Mouse (Mus musculus) liver, embryonic 12.5 days (tissue): ENCODE data around the gene Gm21887. TPM values are rescaled to one million over a fixed set of nuclear protein-coding genes. Genes with fewer than 3 reads are reported as not detected.
"Not testable (repeated sequence)": the region's sequence is repeated elsewhere in the genome, so short reads cannot be mapped to it uniquely, and the experiment has no call there.

Experiments
- ATAC-seq: fragments of 200-750 bp; cut with Nextera tagmentation; 2 replicates; pipeline ENCODE4 v1.8.0; 2017; ENCODE audit warnings: moderate number of reproducible peaks, mild to moderate bottlenecking, moderate library complexity
- H3K27ac ChIP-seq: fragments of 300-500 bp; sonication (generic); 2 replicates; pipeline ENCODE4 v1.5.1; 2016; ENCODE audit warnings: mild to moderate bottlenecking
- H3K27me3 ChIP-seq: fragments of 300-500 bp; sonication (generic); replicated peaks from 2 replicates; pipeline ENCODE4 v1.6.1; 2016; ENCODE audit warnings: mild to moderate bottlenecking, moderate library complexity
- H3K36me3 ChIP-seq: fragments of 300-500 bp; sonication (generic); 2 replicates; pipeline ENCODE4 v1.6.1; 2016; ENCODE audit warnings: mild to moderate bottlenecking, moderate library complexity
- H3K4me1 ChIP-seq: fragments of 300-500 bp; sonication (generic); 2 replicates; pipeline ENCODE4 v1.6.1; 2016
- H3K4me2 ChIP-seq: fragments of 300-500 bp; sonication (generic); 2 replicates; pipeline ENCODE4 v1.6.1; 2016; ENCODE audit warnings: mild to moderate bottlenecking, moderate library complexity
- H3K4me3 ChIP-seq: fragments of 300-500 bp; sonication (generic); 2 replicates; pipeline ENCODE4 v1.5.1; 2016; ENCODE audit warnings: mild to moderate bottlenecking, moderate library complexity
- H3K9ac ChIP-seq: fragments of 300-500 bp; sonication (generic); 2 replicates; pipeline ENCODE4 v1.6.1; 2016; ENCODE audit warnings: mild to moderate bottlenecking, moderate library complexity
- H3K9me3 ChIP-seq: fragments of 300-500 bp; sonication (generic); replicated peaks from 2 replicates; pipeline ENCODE4 v1.6.1; 2016; ENCODE audit warnings: mild to moderate bottlenecking, moderate library complexity
- WGBS: fragments of 180-500 bp; shearing (Covaris S2); methylation state at CpG from one replicate; pipeline ENCODE4 v1.1.7; 2016; ENCODE audit not compliant: insufficient replicate concordance; 5-methylcytosine and 5-hydroxymethylcytosine counted together
- polyA plus RNA-seq: library from polyadenylated mRNA; unstranded; fragments of >200 nt; fragmentation: Nextera tagmentation; extraction: Ambion mirVana; gene quantifications from 2 replicates; pipeline ENCODE4 v1.2.1, GENCODE M21; 2016

The Gm21887 gene
- polyA plus RNA-seq, 1 experiment from 2014 or later: 237 TPM

DNA sequence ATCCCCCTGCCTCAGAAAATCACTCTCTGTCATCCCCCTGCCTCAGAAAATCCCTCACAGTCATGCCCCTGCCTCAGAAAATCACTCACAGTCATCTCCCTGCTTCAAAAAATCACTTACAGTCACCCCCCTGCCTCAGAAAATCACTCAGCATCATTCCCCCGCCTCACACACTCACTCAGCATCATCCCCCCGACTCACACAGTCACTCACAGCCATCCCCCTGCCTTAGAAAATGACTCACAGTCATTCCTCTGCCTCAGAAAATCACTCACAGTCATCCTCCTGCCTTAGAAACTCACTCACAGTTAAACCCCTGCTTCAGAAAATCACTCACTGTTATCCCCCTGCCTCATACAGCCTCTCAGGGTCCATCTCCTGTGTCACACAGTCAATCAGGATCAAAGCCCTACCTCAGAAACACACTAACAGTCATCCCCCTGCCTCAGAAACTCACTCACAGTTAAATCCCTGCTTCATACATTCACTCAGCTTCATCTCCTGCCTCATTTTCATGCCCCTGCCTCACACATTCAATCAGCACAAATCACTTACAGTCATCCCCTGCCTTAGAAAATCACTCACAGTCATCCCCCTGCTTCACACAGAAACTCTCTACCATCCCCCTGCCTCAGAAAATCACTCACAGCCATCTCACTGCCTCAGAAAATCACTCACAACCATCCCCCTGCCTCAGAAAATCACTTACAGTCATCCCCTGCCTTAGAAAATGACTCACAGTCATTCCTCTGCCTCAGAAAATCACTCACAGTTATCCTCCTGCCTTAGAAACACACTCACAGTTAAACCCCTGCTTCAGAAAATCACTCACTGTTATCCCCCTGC is 14.4 kb upstream of the Gm21887 start:
- not testable (repeated sequence) for H3K9ac ChIP-seq, H3K4me1 ChIP-seq, H3K36me3 ChIP-seq, H3K4me3 ChIP-seq, H3K4me2 ChIP-seq, H3K27me3 ChIP-seq, ATAC-seq, H3K9me3 ChIP-seq, H3K27ac ChIP-seq
- 13% methylated on average over 2 of the region's 2 CpGs for WGBS

DNA sequence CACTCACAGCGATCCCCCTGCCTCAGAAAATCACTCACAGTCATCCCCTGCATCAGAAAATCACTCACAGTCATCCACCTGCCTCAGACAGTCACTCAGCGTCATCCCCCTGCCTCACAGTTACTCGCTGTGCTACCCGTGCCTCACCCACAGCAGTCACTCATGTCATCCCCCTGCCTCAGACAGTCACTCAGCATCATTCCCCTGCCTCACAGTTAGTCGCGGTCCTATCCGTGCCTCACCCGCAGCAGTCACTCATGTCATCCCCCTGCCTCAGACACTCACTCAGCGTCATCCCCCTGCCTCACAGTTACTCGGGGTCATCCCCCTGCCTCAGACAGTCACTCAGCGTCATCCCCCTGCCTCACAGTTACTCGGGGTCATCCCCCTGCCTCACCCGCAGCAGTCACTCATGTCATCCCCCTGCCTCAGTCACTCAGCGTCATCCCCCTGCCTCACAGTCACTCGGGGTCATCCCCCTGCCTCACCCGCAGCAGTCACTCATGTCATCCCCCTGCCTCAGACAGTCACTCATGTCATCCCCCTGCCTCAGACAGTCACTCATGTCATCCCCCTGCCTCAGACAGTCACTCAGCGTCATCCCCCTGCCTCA is 13.4 kb upstream of the Gm21887 start:
- no CpG with 5 or more reads among the region's 17 CpGs for WGBS
- ATAC-seq, H3K4me1 ChIP-seq, H3K27me3 ChIP-seq, H3K9ac ChIP-seq, H3K9me3 ChIP-seq, H3K27ac ChIP-seq, H3K36me3 ChIP-seq, H3K4me3 ChIP-seq, H3K4me2 ChIP-seq: not testable (repeated sequence)

- H3K9me3 ChIP-seq, H3K27me3 ChIP-seq, H3K36me3 ChIP-seq, H3K4me1 ChIP-seq, H3K9ac ChIP-seq, ATAC-seq, H3K27ac ChIP-seq, H3K4me3 ChIP-seq, H3K4me2 ChIP-seq: not testable (repeated sequence)
- WGBS: no CpG with 5 or more reads among the region's 46 CpGs
These were observed 12.5 kb upstream of the Gm21887 start for GRCm38 (mm10) chrX:169996926-169997325.

GRCm38 (mm10) chrX:169997456-169997853 is 12.0 kb upstream of the Gm21887 start:
- Histone ChIP-seq H3K4me3 (peak overlapping the region; percentile 31; the same call in 1 of the 2 replicates), H3K4me2 (peak overlapping the region; percentile 67)
- not testable (repeated sequence) for H3K36me3 ChIP-seq, H3K4me1 ChIP-seq, H3K27me3 ChIP-seq, H3K9ac ChIP-seq, H3K9me3 ChIP-seq, H3K27ac ChIP-seq
- peak; percentile 5; the same call in 1 of the 2 replicates for ATAC-seq
- WGBS: 17% methylated on average over 2 of the region's 40 CpGs

DNA sequence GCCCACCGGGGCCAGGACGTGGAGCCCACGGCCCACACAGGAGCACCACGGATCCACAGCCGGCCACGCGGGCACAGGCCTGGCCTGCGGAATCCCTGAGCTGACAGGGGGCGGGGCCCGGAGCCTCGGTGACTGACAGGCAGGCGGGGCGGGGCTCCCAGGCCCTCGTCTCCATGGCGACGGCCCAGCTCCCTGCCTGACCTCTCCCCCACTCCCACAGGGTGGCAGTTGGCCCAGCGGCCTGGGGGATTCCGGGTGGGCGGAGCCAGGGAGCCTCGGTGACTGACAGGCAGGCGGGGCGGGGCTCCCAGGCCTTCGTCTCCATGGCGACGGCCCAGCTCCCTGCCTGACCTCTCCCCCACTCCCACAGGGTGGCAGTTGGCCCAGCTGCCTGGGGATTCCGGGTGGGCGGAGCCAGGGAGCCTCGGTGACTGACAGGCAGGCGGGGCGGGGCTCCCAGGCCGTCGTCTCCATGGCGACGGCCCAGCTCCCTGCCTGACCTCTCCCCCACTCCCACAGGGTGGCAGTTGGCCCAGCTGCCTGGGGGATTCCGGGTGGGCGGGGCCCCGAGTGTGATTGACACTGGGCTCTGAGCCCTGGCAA is 11.5 kb upstream of the Gm21887 start:
- not testable (repeated sequence) for H3K9ac ChIP-seq, H3K9me3 ChIP-seq, H3K36me3 ChIP-seq, H3K27me3 ChIP-seq, H3K4me1 ChIP-seq, H3K27ac ChIP-seq
- ATAC-seq: peak; percentile 89
- peak overlapping the region; percentile 31; the same call in 1 of the 2 replicates for H3K4me3 ChIP-seq
- 22% methylated on average over 7 of the region's 37 CpGs for WGBS
- peak overlapping the region; percentile 67 for H3K4me2 ChIP-seq

- not testable (repeated sequence) for ATAC-seq, H3K27me3 ChIP-seq, H3K4me1 ChIP-seq, H3K9ac ChIP-seq, H3K4me2 ChIP-seq, H3K4me3 ChIP-seq, H3K27ac ChIP-seq, H3K36me3 ChIP-seq, H3K9me3 ChIP-seq
- 16% methylated on average over 2 of the region's 4 CpGs for WGBS
These were observed 10.8 kb upstream of the Gm21887 start for GRCm38 (mm10) chrX:169998559-169999219.

GRCm38 (mm10) chrX:169999226-169999883 is 10.1 kb upstream of the Gm21887 start:
- not testable (repeated sequence) for H3K4me2 ChIP-seq, H3K27ac ChIP-seq, H3K9me3 ChIP-seq, H3K9ac ChIP-seq, H3K4me3 ChIP-seq, ATAC-seq, H3K4me1 ChIP-seq, H3K36me3 ChIP-seq, H3K27me3 ChIP-seq
- WGBS: 32% methylated on average over 6 of the region's 11 CpGs

GRCm38 (mm10) chrX:169999912-170000641 is 9.4 kb upstream of the Gm21887 start:
- H3K27ac ChIP-seq, ATAC-seq, H3K4me1 ChIP-seq, H3K4me3 ChIP-seq, H3K27me3 ChIP-seq, H3K9ac ChIP-seq, H3K36me3 ChIP-seq, H3K9me3 ChIP-seq, H3K4me2 ChIP-seq: not testable (repeated sequence)
- 0% methylated on average over 2 of the region's 3 CpGs for WGBS

- H3K9me3 ChIP-seq, ATAC-seq, H3K4me1 ChIP-seq, H3K27ac ChIP-seq, H3K4me3 ChIP-seq, H3K9ac ChIP-seq, H3K4me2 ChIP-seq, H3K27me3 ChIP-seq, H3K36me3 ChIP-seq: not testable (repeated sequence)
- 41% methylated on average over 6 of the region's 6 CpGs for WGBS
These were observed 8.6 kb upstream of the Gm21887 start for GRCm38 (mm10) chrX:170000642-170001387.

- WGBS: no CpG with 5 or more reads among the region's 12 CpGs
- ATAC-seq, H3K36me3 ChIP-seq, H3K4me1 ChIP-seq, H3K27ac ChIP-seq, H3K4me2 ChIP-seq, H3K9ac ChIP-seq, H3K9me3 ChIP-seq, H3K27me3 ChIP-seq, H3K4me3 ChIP-seq: not testable (repeated sequence)
These were observed 8.1 kb upstream of the Gm21887 start for GRCm38 (mm10) chrX:170001388-170001695.
